Mouse (Mus musculus) megakaryocyte, embryonic 14.5 days (primary cell): ENCODE data around the gene Vcan.

Source experiments
- FLI1 ChIP-seq: IDR thresholded peaks from 2 replicates; pipeline ENCODE4 v1.6.1; 2012; ENCODE audit warnings: low read length, inconsistent platforms, mixed read lengths
- GATA1 ChIP-seq: IDR thresholded peaks from 3 replicates; pipeline ENCODE4 v1.6.1; 2012; ENCODE audit warnings: mixed read lengths, low read length, inconsistent platforms, borderline replicate concordance

GRCm38 (mm10) chr13:89702395-89702794 lies 39.9 kb downstream of the Vcan start:
- TF ChIP-seq FLI1 (no peak), GATA1 (no peak)
